Mouse (Mus musculus): ENCODE results near the gene Dolpp1. TPM values are rescaled to one million over a fixed set of nuclear protein-coding genes. Genes with fewer than 3 reads are reported as not detected.

Dolpp1 gene
- polyA plus RNA-seq, 1 experiment from 2014 or later, result 29.8 TPM

- Histone ChIP-seq H3K27ac (replicated peaks) (no peak overlapping the region), H3K9ac (ENCODE audit: low read length) (no peak overlapping the region), H3K27me3 (ENCODE audit: control insufficient read depth, insufficient read depth, low read length) (no peaks in the 10 kb centered on the region), H3K4me1 (replicated peaks; ENCODE audit: control insufficient read depth, insufficient read depth) (no peaks in the 10 kb centered on the region), H3K4me3 (ENCODE audit: low read depth, low read length) (no peak overlapping the region), H3K4me2 (replicated peaks; ENCODE audit: low read depth) (no peak overlapping the region), H3K36me3 (ENCODE audit: control insufficient read depth, insufficient read depth, low read length) (peaks cover 6% of the 10 kb centered on the region; the same call in 1 of the 2 replicates), H3K9me3 (ENCODE audit: control insufficient read depth, low read length) (no peaks in the 10 kb centered on the region)
- no peak for DNase-seq (ENCODE audit: low spot score)
- ATAC-seq (ENCODE audit: low FRiP score, low TSS enrichment), result no peak
- WGBS, result 79% methylated on average over 8 of the region's 8 CpGs
- TF ChIP-seq EP300 (optimal IDR thresholded peaks at IDR 0.05) (no peak), CTCF (IDR thresholded peaks at IDR 0.05; ENCODE audit: low read depth) (no peak)
Observed at GRCm38 (mm10) chr2:30408452-30409100, 16.5 kb downstream of the Dolpp1 start.

- Histone ChIP-seq H3K4me3 (ENCODE audit: low read depth, low read length) (no peak overlapping the region), H3K4me1 (replicated peaks; ENCODE audit: control insufficient read depth, insufficient read depth) (no peaks in the 10 kb centered on the region), H3K9ac (ENCODE audit: low read length) (no peak overlapping the region), H3K27me3 (ENCODE audit: control insufficient read depth, insufficient read depth, low read length) (no peaks in the 10 kb centered on the region), H3K9me3 (ENCODE audit: control insufficient read depth, low read length) (no peaks in the 10 kb centered on the region), H3K36me3 (ENCODE audit: control insufficient read depth, insufficient read depth, low read length) (peaks cover 6% of the 10 kb centered on the region; the same call in 1 of the 2 replicates), H3K27ac (replicated peaks) (no peak overlapping the region), H3K4me2 (replicated peaks; ENCODE audit: low read depth) (no peak overlapping the region)
- no peak for TF ChIP-seq CTCF (IDR thresholded peaks at IDR 0.05; ENCODE audit: low read depth)
- TF ChIP-seq EP300 (optimal IDR thresholded peaks at IDR 0.05), result no peak
- DNase-seq (ENCODE audit: low spot score) (no peak), ATAC-seq (ENCODE audit: low FRiP score, low TSS enrichment) (peak; percentile 50)
- WGBS, result 74% methylated on average over 5 of the region's 5 CpGs
Observed at GRCm38 (mm10) chr2:30409454-30410176, 17.6 kb downstream of the Dolpp1 start.

GRCm38 (mm10) chr2:30413038-30413973 lies 21.3 kb downstream of the Dolpp1 start:
- DNase-seq (ENCODE audit: low spot score) (no peak), ATAC-seq (ENCODE audit: low FRiP score, low TSS enrichment) (no peak)
- Histone ChIP-seq H3K4me1 (replicated peaks; ENCODE audit: control insufficient read depth, insufficient read depth) (no peaks in the 10 kb centered on the region), H3K9ac (ENCODE audit: low read length) (no peak overlapping the region), H3K9me3 (ENCODE audit: control insufficient read depth, low read length) (no peaks in the 10 kb centered on the region), H3K4me2 (replicated peaks; ENCODE audit: low read depth) (no peak overlapping the region), H3K4me3 (ENCODE audit: low read depth, low read length) (no peak overlapping the region), H3K27me3 (ENCODE audit: control insufficient read depth, insufficient read depth, low read length) (no peaks in the 10 kb centered on the region), H3K27ac (replicated peaks) (no peak overlapping the region), H3K36me3 (ENCODE audit: control insufficient read depth, insufficient read depth, low read length) (peaks cover 2% of the 10 kb centered on the region; the same call in 1 of the 2 replicates)
- TF ChIP-seq EP300 (optimal IDR thresholded peaks at IDR 0.05), result no peak
- TF ChIP-seq CTCF (IDR thresholded peaks at IDR 0.05; ENCODE audit: low read depth), result 0 out of 2 replicates have a peak, but pooled peaks have one; percentile 16
- WGBS, result 84% methylated on average over 13 of the region's 16 CpGs

- Histone ChIP-seq H3K27me3 (ENCODE audit: control insufficient read depth, insufficient read depth, low read length) (no peaks in the 10 kb centered on the region), H3K4me3 (ENCODE audit: low read depth, low read length) (no peak overlapping the region), H3K4me1 (replicated peaks; ENCODE audit: control insufficient read depth, insufficient read depth) (no peaks in the 10 kb centered on the region; the same call in 1 of the 2 replicates), H3K36me3 (ENCODE audit: control insufficient read depth, insufficient read depth, low read length) (peaks cover 2% of the 10 kb centered on the region; the same call in 1 of the 2 replicates), H3K4me2 (replicated peaks; ENCODE audit: low read depth) (no peak overlapping the region), H3K9ac (ENCODE audit: low read length) (no peak overlapping the region), H3K27ac (replicated peaks) (no peak overlapping the region), H3K9me3 (ENCODE audit: control insufficient read depth, low read length) (no peaks in the 10 kb centered on the region)
- WGBS, result 67% methylated on average over 4 of the region's 4 CpGs
- ATAC-seq (ENCODE audit: low FRiP score, low TSS enrichment), result no peak
- DNase-seq (ENCODE audit: low spot score), result no peak
- TF ChIP-seq CTCF (IDR thresholded peaks at IDR 0.05; ENCODE audit: low read depth) (no peak), EP300 (optimal IDR thresholded peaks at IDR 0.05) (no peak)
Observed at GRCm38 (mm10) chr2:30414101-30414500, 22.0 kb downstream of the Dolpp1 start.

GRCm38 (mm10) chr2:30414681-30415080 lies 22.6 kb downstream of the Dolpp1 start:
- TF ChIP-seq CTCF (IDR thresholded peaks at IDR 0.05; ENCODE audit: low read depth) (no peak), EP300 (optimal IDR thresholded peaks at IDR 0.05) (no peak)
- Histone ChIP-seq H3K36me3 (ENCODE audit: control insufficient read depth, insufficient read depth, low read length) (peaks cover 2% of the 10 kb centered on the region; the same call in 1 of the 2 replicates), H3K9me3 (ENCODE audit: control insufficient read depth, low read length) (no peaks in the 10 kb centered on the region), H3K4me2 (replicated peaks; ENCODE audit: low read depth) (peak overlapping the region; percentile 79), H3K27me3 (ENCODE audit: control insufficient read depth, insufficient read depth, low read length) (no peaks in the 10 kb centered on the region), H3K4me1 (replicated peaks; ENCODE audit: control insufficient read depth, insufficient read depth) (no peaks in the 10 kb centered on the region; the same call in 1 of the 2 replicates), H3K27ac (replicated peaks) (peak overlapping the region; percentile 94; the same call in 1 of the 2 replicates), H3K9ac (ENCODE audit: low read length) (peak overlapping the region; percentile 90), H3K4me3 (ENCODE audit: low read depth, low read length) (peak overlapping the region; percentile 95)
- WGBS, result 54% methylated on average over 5 of the region's 5 CpGs
- DNase-seq (ENCODE audit: low spot score) (no peak), ATAC-seq (ENCODE audit: low FRiP score, low TSS enrichment) (no peak)
